Comparison of ENCODE assay signal across 8 mouse cellular contexts in the genomic region with DNA sequence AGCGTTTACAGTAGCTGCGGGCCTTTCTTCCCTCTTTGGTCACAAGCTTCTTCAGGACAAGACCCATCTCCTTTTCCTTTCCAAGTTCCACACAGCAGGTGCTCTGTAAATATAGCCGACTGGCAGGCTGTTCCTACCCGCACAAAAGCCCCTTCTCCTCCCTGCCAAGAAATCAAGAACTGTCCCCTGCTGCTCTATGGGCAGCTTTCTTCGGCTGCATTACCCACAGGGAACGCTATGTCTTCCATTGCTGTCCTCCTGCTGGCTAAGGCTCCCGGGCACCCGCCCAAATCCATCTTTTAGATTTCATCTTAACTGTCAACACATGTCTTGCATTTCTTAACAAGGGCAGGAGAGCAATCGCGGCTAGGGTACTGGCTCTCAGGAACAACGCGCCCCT. TPM values are rescaled to one million over a fixed set of nuclear protein-coding genes. Genes with fewer than 3 reads are reported as not detected.
DNase-seq lines count a peak whose midpoint lies in the region; ATAC-seq and TF ChIP-seq lines count a peak whose summit lies in the region.

No protein-coding gene starts in this region.

- H3K27me3 ChIP-seq in heart, embryonic 12.5 days (replicated peaks): no peaks in the 10 kb centered on the region
- no peaks in the 10 kb centered on the region for H3K27me3 ChIP-seq in intestine, postnatal 0 days (replicated peaks; ENCODE audit: control insufficient read depth, insufficient read depth, low read length)

- H3K4me2 ChIP-seq in heart, embryonic 12.5 days: no peak overlapping the region
- no peak overlapping the region for H3K4me2 ChIP-seq in intestine, postnatal 0 days (replicated peaks; ENCODE audit: low read depth)

- H3K4me3 ChIP-seq in heart, embryonic 12.5 days: no peak overlapping the region
- no peak overlapping the region for H3K4me3 ChIP-seq in intestine, postnatal 0 days (ENCODE audit: low read depth, low read length)

- H3K9me3 ChIP-seq in heart, embryonic 12.5 days (replicated peaks): no peaks in the 10 kb centered on the region
- H3K9me3 ChIP-seq in intestine, postnatal 0 days (ENCODE audit: control insufficient read depth): no peaks in the 10 kb centered on the region

- H3K4me1 ChIP-seq in heart, embryonic 12.5 days (replicated peaks): 0 out of 2 replicates have a peak, but pooled peaks cover 2% of the 10 kb centered on the region
- H3K4me1 ChIP-seq in intestine, postnatal 0 days (replicated peaks; ENCODE audit: control insufficient read depth, insufficient read depth, low read length): no peaks in the 10 kb centered on the region

- TF ChIP-seq CTCF in intestine, postnatal 0 days (IDR thresholded peaks at IDR 0.05; ENCODE audit: low read depth): no peak

- WGBS in heart, embryonic 12.5 days: 65% methylated on average over 12 of the region's 12 CpGs
- WGBS in intestine, postnatal 0 days: 76% methylated on average over 12 of the region's 12 CpGs

- H3K36me3 ChIP-seq in heart, embryonic 12.5 days: no peaks in the 10 kb centered on the region
- H3K36me3 ChIP-seq in intestine, postnatal 0 days (ENCODE audit: control insufficient read depth, insufficient read depth): no peaks in the 10 kb centered on the region

- H3K9ac ChIP-seq in heart, embryonic 12.5 days: no peak overlapping the region
- H3K9ac ChIP-seq in intestine, postnatal 0 days (ENCODE audit: low read depth, low read length): no peak overlapping the region

- DNase-seq in heart, adult 11 months: peak; percentile 90
- peak; percentile 16 for DNase-seq in NIH3T3 (ENCODE audit: low read depth)
- peak; percentile 77 to 79 for DNase-seq in cerebellum, postnatal 14 days
- DNase-seq in layer of hippocampus, postnatal 10 days (ENCODE audit: low spot score in 2 of 2): peak; percentile 64 to 69
- no peak for DNase-seq in kidney, adult 9 months
- no peak for DNase-seq in kidney, postnatal 10 days

- ATAC-seq in heart, embryonic 12.5 days (ENCODE audit: insufficient number of reproducible peaks, low FRiP score): no peak
- ATAC-seq in intestine, postnatal 0 days: no peak

- no peak overlapping the region for H3K27ac ChIP-seq in heart, embryonic 12.5 days (ENCODE audit: poor library complexity, severe bottlenecking)
- H3K27ac ChIP-seq in intestine, postnatal 0 days (ENCODE audit: low read depth, low read length): no peak overlapping the region

RNA-seq across cellular contexts. Expression of a gene that starts 13.9 kb away (rescaled TPM):
- 7.2 and 7.3 TPM in 2 replicates for polyA plus RNA-seq in heart, embryonic 12.5 days (2016; fragmentation: Nextera tagmentation; extraction: Ambion mirVana)
- 1 to 10 TPM; 1.0 to 1.8 TPM for total RNA-seq in layer of hippocampus, postnatal 10 days (2021)
- 2.2 and 3.5 TPM in 2 replicates for polyA plus RNA-seq in intestine, postnatal 0 days (2015; fragmentation: Nextera tagmentation; extraction: Ambion mirVana)

Comparison
In these comparisons a context has a peak if more than half of its experiments do, and no peak if none do; other contexts are left out.
1. DNase-seq: peak in heart, adult 11 months (single experiment), NIH3T3 (single experiment), cerebellum, postnatal 14 days (2 of 2) and layer of hippocampus, postnatal 10 days (2 of 2); none in kidney, adult 9 months (single experiment) and kidney, postnatal 10 days (single experiment).